Mouse (Mus musculus): Measurements from ENCODE around the gene Gm10638. TPM values are rescaled to one million over a fixed set of nuclear protein-coding genes. Genes with fewer than 3 reads are reported as not detected.

Gene Gm10638
- polyA plus RNA-seq, 1 experiment from 2014 or later: 4.1 TPM

DNA sequence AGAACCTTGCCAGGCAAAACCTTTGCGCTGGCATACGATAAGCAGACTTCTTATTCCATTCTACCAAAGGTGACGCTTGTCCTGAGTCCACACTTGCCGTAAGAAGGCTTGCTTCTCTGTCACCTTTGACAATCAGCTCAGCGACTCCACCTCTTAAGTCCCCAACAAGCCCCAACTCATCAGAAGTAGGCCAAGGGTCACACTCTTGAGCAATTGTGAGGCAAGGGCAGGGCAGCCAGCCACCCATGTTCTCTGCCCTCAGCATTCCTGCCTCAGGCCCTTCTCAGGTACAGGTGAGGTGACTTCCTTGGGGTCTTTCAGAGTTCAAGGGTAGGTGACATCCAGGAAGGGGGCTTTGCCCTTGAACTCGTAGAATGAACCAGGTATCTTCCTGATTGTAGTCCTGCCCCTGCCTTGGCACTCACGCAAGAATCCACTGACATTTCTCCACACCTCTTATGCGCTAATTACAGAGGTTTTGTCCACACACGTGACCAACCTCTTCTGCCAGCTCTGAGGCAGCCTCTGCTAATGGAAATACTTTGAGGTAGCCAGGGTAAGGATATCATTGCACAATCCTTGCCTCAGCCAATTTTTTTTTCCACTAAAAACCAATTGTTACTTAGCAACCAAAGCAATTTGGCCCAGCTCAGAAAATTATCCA, 21.2 kb downstream of the Gm10638 start:
- 79% methylated on average over 9 of the region's 9 CpGs for WGBS
- ATAC-seq (ENCODE audit: insufficient read depth) (no peak), DNase-seq (no peak)
- no peaks in the 10 kb centered on the region for H3K9me3 ChIP-seq (ENCODE audit: low read depth, low read length)
- no peak for TF ChIP-seq CTCF (IDR thresholded peaks at IDR 0.05; ENCODE audit: low read depth)
- no peak overlapping the region for H3K4me2 ChIP-seq
- no peak overlapping the region for H3K27ac ChIP-seq (ENCODE audit: low read depth)
- H3K27me3 ChIP-seq (ENCODE audit: insufficient read depth, low read length): no peaks in the 10 kb centered on the region
- no peak overlapping the region for H3K9ac ChIP-seq
- no peaks in the 10 kb centered on the region for H3K36me3 ChIP-seq (ENCODE audit: insufficient read depth)
- no peaks in the 10 kb centered on the region for H3K4me1 ChIP-seq (ENCODE audit: insufficient read depth)
- no peak overlapping the region for H3K4me3 ChIP-seq (ENCODE audit: low read depth, low read length)

DNA sequence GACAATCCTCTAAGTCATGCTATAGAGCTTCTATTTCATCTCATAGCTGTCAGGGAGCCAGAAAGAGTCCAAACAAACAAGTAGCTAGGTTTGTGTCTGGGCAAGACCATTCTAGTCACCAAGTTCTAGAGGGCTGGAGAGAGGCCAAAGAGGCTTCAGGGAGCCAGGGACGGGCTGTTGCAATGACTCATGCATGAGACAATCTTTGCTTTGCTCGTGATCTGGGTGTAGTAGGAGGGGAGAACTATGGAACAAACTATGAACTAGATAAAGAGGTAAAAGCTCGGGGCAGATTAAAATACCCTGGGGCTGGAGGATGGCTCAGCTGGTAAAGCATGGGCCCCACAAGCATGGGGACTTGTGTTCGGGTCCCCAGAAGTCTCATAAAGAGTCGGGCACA, 23.0 kb downstream of the Gm10638 start:
- no peak overlapping the region for H3K4me2 ChIP-seq
- TF ChIP-seq CTCF (IDR thresholded peaks at IDR 0.05; ENCODE audit: low read depth): no peak
- H3K9me3 ChIP-seq (ENCODE audit: low read depth, low read length): no peaks in the 10 kb centered on the region
- WGBS: 60% methylated on average over 5 of the region's 5 CpGs
- no peak; the same call in 1 of the 2 replicates for ATAC-seq (ENCODE audit: insufficient read depth)
- no peak overlapping the region for H3K9ac ChIP-seq
- H3K36me3 ChIP-seq (ENCODE audit: insufficient read depth): no peaks in the 10 kb centered on the region
- H3K27me3 ChIP-seq (ENCODE audit: insufficient read depth, low read length): no peaks in the 10 kb centered on the region
- no peak overlapping the region for H3K4me3 ChIP-seq (ENCODE audit: low read depth, low read length)
- no peaks in the 10 kb centered on the region for H3K4me1 ChIP-seq (ENCODE audit: insufficient read depth)
- peak; percentile 76 for DNase-seq
- no peak overlapping the region for H3K27ac ChIP-seq (ENCODE audit: low read depth)

DNA sequence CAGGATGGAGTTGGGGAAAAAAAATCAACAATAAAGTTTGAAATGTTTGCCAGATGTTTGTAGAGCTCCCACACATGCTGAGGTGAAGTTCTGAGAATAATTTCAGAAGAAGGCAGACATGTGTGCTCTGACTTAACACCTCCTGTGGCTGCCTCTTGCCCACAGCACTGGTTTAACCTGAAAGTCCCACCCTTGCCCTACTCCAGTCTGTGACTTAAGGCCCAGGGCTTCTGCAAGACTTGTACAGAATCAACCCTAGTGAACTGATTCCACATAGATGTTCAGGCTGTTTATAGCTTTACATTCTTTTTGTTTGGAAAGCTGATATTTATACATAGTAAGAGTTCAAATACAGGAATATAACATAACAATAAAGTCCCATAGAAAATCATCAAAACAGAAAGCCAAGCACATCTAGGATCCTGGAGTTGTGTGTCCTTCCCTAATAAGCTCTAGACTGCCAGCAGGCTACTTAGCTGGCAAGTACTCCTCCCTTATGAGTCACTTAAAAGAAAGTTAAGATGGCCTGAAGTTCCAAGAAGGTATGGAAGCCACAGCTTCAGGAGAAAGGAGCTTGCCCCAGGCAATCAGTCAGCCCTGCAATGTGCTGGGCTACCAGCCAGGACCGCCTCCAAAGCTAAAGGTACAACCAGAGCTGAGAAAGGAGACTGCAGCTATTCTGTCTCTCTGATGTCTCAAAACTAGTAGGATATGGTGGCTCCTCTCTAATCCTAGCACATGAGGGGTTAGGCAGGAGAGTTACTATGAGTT, 24.6 kb downstream of the Gm10638 start:
- Histone ChIP-seq H3K27ac (ENCODE audit: low read depth) (no peak overlapping the region), H3K4me1 (ENCODE audit: insufficient read depth) (no peaks in the 10 kb centered on the region), H3K4me3 (ENCODE audit: low read depth, low read length) (no peak overlapping the region), H3K9me3 (ENCODE audit: low read depth, low read length) (no peaks in the 10 kb centered on the region), H3K36me3 (ENCODE audit: insufficient read depth) (no peaks in the 10 kb centered on the region), H3K4me2 (no peak overlapping the region), H3K9ac (no peak overlapping the region), H3K27me3 (ENCODE audit: insufficient read depth, low read length) (no peaks in the 10 kb centered on the region)
- 61% methylated on average over 1 of the region's 1 CpGs for WGBS
- DNase-seq (no peak), ATAC-seq (ENCODE audit: insufficient read depth) (no peak)
- TF ChIP-seq CTCF (IDR thresholded peaks at IDR 0.05; ENCODE audit: low read depth): no peak

DNA sequence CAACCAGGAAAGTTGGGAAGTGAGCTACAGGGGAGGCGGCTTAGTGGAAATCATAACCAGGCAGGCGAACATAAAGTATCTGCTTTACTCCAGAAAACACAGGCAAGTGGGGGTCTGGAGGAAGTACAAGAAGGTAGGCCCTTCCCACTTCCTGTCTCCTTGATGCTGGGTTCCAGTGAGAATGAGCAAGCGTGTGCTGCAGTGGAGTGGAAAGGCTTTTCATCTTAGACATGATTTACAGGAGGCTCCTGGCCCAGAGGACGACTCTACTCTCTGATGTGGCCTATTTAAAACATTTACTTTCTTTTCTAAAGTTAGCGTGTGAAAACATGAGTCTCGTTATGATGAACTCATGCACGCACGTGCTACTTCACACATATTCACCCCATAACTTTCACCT, 33.7 kb downstream of the Gm10638 start:
- no peak overlapping the region for H3K4me3 ChIP-seq (ENCODE audit: low read depth, low read length)
- no peak overlapping the region for H3K9ac ChIP-seq
- no peak overlapping the region for H3K4me2 ChIP-seq
- H3K27me3 ChIP-seq (ENCODE audit: insufficient read depth, low read length): no peaks in the 10 kb centered on the region
- 63% methylated on average over 8 of the region's 8 CpGs for WGBS
- ATAC-seq (ENCODE audit: insufficient read depth) (no peak), DNase-seq (no peak)
- H3K4me1 ChIP-seq (ENCODE audit: insufficient read depth): no peaks in the 10 kb centered on the region
- no peak for TF ChIP-seq CTCF (IDR thresholded peaks at IDR 0.05; ENCODE audit: low read depth)
- H3K9me3 ChIP-seq (ENCODE audit: low read depth, low read length): no peaks in the 10 kb centered on the region
- no peaks in the 10 kb centered on the region for H3K36me3 ChIP-seq (ENCODE audit: insufficient read depth)
- H3K27ac ChIP-seq (ENCODE audit: low read depth): peak overlapping the region; percentile 30; the same call in 1 of the 2 replicates

DNA sequence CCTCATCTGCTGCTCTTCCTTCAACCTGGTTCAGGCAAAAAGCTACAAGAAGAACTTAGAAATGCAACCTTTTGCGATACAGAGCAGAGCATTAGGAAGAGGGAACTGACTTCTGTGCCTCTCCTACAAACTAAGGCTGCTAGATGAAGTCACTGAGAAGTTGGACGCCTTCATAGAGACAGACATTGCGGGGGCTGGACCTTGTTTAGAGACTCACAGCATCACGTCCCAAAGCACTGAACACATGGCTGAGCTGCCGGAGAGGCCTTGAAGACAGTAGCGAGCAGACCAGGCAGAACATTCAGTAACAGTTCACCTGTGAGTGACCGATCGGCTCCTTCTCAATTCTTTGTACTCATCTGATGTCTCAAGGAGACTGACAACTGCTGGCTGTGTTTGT, 35.6 kb downstream of the Gm10638 start:
- no peak overlapping the region for H3K9ac ChIP-seq
- ATAC-seq (ENCODE audit: insufficient read depth) (no peak), DNase-seq (no peak)
- H3K27me3 ChIP-seq (ENCODE audit: insufficient read depth, low read length): no peaks in the 10 kb centered on the region
- no peak overlapping the region for H3K4me3 ChIP-seq (ENCODE audit: low read depth, low read length)
- 88% methylated on average over 8 of the region's 8 CpGs for WGBS
- H3K27ac ChIP-seq (ENCODE audit: low read depth): no peak overlapping the region
- no peaks in the 10 kb centered on the region for H3K36me3 ChIP-seq (ENCODE audit: insufficient read depth)
- H3K4me1 ChIP-seq (ENCODE audit: insufficient read depth): no peaks in the 10 kb centered on the region
- no peaks in the 10 kb centered on the region for H3K9me3 ChIP-seq (ENCODE audit: low read depth, low read length)
- no peak overlapping the region for H3K4me2 ChIP-seq
- TF ChIP-seq CTCF (IDR thresholded peaks at IDR 0.05; ENCODE audit: low read depth): no peak

DNA sequence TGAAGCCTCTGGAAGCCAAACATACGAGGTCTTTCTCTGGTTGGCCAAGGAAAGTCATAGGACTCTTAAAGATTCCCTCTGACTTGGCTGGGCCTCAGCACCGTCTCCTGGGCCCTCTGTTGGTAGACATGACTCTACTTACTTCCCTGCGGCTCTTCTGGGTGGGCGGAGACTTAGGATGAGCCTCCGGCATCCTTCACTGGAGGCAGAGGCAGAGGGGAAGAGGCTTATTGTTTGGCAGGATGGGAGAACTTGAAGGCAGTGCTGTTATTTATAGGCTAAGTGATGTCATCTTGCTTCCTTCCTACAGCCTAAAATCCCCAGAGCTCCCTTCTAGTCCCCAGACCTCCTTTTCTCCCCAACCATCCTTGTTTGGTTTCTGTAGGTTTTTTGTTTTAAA, 41.0 kb downstream of the Gm10638 start:
- no peak overlapping the region for H3K4me3 ChIP-seq (ENCODE audit: low read depth, low read length)
- peak; percentile 45 for DNase-seq

DNA sequence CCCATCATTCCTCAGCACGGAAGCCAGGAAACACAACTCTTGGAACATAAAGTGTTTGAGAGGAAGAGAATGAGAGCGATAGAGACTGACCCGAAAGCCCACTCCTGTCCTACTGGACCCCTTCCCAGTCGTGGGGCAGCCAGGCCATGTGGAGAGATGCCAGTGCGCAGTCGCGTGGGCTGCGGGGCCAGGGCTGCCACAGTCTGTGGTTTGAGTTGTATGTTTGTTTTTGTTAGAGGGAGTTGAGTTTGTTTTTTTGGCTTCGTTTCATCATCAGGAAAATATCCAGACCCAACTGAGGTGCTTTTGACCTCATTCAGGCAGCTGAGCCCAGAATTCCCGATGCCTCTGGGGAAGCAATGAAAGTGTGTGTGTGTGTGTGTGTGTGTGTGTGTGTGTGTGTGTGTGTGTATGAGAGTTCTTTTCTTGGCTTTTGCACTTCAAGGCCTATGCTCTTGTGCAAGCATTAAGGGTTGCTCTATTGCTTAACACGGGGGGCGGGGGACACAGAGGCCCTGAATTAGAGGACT, 42.5 kb downstream of the Gm10638 start:
- no peak for TF ChIP-seq CTCF (IDR thresholded peaks at IDR 0.05; ENCODE audit: low read depth)
- H3K9me3 ChIP-seq (ENCODE audit: low read depth, low read length): no peaks in the 10 kb centered on the region
- no peak overlapping the region for H3K9ac ChIP-seq
- H3K36me3 ChIP-seq (ENCODE audit: insufficient read depth): no peaks in the 10 kb centered on the region
- no peak overlapping the region for H3K4me3 ChIP-seq (ENCODE audit: low read depth, low read length)
- DNase-seq (peak; percentile 52), ATAC-seq (ENCODE audit: insufficient read depth) (peak; percentile 62; the same call in 1 of the 2 replicates)
- peak overlapping the region; percentile 60; the same call in 1 of the 2 replicates for H3K27ac ChIP-seq (ENCODE audit: low read depth)
- peak overlapping the region; percentile 12; the same call in 1 of the 2 replicates for H3K4me2 ChIP-seq
- no peaks in the 10 kb centered on the region for H3K27me3 ChIP-seq (ENCODE audit: insufficient read depth, low read length)
- peaks cover 9% of the 10 kb centered on the region for H3K4me1 ChIP-seq (ENCODE audit: insufficient read depth)
- 33% methylated on average over 12 of the region's 12 CpGs for WGBS

More for the DNA sequence above, 41.0 kb downstream of the Gm10638 start:
- 59% methylated on average over 5 of the region's 5 CpGs for WGBS
- Histone ChIP-seq H3K9ac (no peak overlapping the region), H3K4me1 (ENCODE audit: insufficient read depth) (peaks cover 9% of the 10 kb centered on the region), H3K36me3 (ENCODE audit: insufficient read depth) (no peaks in the 10 kb centered on the region), H3K27ac (ENCODE audit: low read depth) (no peak overlapping the region), H3K27me3 (ENCODE audit: insufficient read depth, low read length) (no peaks in the 10 kb centered on the region), H3K4me2 (no peak overlapping the region), H3K9me3 (ENCODE audit: low read depth, low read length) (no peaks in the 10 kb centered on the region)
- TF ChIP-seq CTCF (IDR thresholded peaks at IDR 0.05; ENCODE audit: low read depth): no peak
- no peak for ATAC-seq (ENCODE audit: insufficient read depth)

All from lung, embryonic 14.5 days (tissue).